Mouse (Mus musculus) kidney, adult 18-20 months (tissue): ENCODE results near the gene Bcl2.

Source experiments
- DNase-seq: peaks from one replicate; pipeline ENCODE4 v3.0.0; 2021

The Bcl2 gene

GRCm38 (mm10) chr1:106662486-106662885 is 51.6 kb downstream of the Bcl2 start:
- DNase-seq: no peak

DNA sequence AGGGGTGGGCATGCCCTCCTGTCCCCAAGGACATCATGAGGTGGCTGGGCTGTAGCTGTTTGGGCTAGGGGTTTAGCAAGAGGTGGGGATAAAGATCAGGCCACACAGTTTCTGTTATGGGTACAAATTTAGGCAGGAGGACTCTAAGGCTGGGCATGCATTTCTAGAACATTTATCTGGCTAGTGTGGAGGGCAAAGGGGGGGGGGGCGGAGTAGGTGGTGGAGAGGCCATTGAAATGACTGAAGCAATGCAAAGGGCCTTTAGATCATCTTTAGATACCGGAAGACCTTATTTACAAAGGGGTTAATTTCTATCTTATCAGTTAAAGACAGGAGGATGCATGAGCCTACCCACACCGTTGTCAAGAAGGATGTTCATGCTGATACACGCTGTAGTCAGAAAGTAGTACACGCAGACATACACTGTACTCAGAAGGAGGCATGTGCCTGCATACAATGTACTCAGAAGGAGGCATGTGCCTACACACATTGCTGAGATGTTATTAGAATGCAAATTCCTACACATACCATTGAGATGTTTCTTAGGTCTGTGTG is 55.7 kb downstream of the Bcl2 start:
- DNase-seq: no peak

DNA sequence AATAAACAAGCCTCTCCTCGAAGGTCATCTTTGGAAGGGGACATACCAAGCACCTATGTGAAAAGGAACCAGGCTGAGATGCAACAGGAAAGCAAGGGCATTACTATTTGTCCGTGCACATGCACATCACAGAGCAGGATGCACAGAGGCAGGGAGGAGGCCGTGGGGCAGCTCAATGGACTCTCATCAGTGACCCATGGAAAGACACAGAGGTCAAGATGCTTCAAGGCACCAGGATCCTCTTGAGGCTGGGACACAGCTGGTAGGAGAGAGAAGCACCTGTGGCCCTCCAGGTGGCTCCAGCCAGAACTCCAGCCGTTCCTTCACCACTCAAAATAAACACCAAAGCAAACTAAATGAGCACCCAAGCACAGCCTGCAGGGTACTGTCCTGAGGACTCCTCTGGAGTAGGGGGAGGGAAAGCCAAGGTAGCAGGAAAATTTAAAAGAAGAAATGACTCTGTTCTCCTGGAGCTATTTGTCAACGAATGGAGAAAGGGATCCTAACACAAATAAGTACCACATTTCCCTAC is 57.8 kb downstream of the Bcl2 start:
- no peak for DNase-seq

DNA sequence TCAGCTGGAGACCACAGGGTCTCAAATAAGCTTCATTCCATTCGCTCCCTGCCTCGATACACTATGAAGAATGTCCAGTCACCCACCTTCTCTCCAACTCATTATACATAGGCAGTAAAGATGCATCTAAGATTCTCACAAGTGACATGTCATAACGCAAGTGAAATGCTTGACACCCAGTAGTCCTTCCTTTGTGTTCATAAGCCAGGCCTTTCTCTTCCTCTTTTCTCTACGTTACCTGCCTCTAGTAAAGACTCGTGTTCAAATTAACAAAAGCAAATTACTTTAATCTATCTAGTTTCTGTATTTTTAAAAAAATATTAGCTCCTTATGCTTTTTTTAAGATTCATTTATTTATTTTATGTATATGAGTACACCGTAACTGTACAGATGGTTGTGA is 59.8 kb downstream of the Bcl2 start:
- no peak for DNase-seq

DNA sequence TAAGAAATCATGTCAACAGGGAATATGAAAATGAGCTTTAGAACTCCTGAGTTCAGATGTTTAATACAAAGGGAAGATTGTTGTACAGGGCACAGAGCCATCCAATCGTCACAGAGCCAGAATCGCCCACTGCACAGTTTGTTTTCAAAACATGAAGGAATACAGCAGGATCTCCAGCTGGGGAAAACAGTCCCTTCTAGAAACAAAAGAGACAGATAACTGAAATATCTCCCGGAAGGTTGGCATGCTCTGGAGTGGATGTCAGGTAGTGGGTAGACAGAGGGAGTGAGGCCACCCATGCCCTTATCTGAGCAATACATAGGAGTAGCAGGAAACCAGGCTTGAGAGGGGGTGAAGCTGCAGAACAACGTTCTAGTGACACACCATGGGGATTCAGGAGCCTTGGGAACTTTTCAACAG is 60.6 kb downstream of the Bcl2 start:
- DNase-seq: no peak

- no peak for DNase-seq
Observed at GRCm38 (mm10) chr1:106651211-106651610, 62.9 kb downstream of the Bcl2 start.

GRCm38 (mm10) chr1:106650427-106650826 is 63.6 kb downstream of the Bcl2 start:
- no peak for DNase-seq

DNA sequence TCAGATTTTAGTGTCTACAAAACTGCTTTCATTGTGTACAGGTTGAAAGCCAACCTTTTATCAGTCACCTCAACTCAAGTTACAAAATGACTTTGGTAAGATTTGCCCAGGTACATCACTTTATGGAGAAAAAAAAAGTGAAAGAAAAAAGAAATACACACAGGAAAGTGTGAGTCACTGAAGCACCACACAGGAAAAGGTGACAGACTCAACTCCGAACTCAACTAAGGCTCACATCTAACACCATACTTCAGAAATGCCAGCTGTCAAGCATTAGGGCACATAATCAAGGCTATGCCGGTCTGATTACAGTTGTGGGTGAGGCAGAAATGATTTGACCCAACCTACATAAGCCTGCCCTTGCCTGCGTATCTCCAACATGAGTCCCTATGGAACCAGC is 66.7 kb downstream of the Bcl2 start:
- no peak for DNase-seq

DNA sequence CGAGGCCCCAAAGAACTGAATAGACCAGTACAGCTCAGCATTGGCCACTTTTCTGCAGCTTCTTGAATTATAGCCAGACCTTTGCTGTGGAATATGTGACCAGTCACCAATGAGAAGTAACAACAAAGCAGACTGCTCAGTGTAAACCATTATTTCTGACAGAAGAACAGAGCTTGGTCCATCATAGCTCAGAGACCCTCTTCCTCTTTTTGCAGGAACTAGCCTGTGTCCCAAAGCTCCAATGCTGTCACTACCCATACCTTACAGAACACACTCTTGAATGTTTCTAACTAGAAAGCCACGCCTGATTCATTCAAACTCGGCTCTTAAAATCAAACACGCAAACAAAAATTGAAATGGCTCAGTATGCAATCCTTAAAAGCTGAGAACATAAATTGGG is 69.5 kb downstream of the Bcl2 start:
- DNase-seq: no peak

GRCm38 (mm10) chr1:106643527-106643926 is 70.5 kb downstream of the Bcl2 start:
- no peak for DNase-seq

GRCm38 (mm10) chr1:106640577-106640976 is 73.5 kb downstream of the Bcl2 start:
- no peak for DNase-seq

DNA sequence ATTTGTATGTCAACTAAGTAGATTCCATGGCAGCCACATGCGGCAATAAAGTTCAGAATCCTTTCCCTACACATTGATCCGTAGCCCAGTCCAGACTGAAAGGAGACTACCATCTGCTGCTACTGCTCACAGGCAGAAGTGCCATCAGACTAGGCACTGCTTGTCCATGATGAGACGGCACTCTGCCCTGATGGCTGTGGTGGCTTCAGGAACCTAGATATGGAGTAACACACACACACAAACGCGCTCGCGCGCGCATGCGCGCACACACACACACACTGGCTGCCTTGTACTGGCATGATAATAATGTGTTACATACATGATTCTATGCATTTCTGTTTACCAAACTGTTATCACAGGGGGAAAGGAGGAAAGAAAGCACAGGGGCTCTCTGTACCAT is 76.4 kb downstream of the Bcl2 start:
- DNase-seq: no peak

DNA sequence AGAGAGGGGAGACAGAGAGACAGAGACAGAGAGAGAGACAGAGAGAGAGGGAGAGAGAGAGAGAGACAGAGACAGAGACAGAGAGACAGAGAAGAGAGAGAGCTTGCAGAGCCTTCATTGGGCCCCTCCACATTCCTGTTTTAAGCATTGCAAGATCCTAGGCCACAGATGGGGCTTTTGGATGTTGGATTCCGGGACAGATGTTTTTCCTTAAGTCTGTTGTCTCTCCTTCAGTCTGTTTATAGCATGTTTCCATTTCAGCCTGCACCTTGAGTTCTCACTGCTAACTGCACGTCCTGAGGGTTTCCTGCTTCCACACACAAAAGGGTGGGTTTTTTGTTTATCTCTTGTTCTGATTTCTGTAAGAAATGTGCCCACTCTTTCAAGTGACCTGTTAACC is 77.4 kb downstream of the Bcl2 start:
- no peak for DNase-seq

DNA sequence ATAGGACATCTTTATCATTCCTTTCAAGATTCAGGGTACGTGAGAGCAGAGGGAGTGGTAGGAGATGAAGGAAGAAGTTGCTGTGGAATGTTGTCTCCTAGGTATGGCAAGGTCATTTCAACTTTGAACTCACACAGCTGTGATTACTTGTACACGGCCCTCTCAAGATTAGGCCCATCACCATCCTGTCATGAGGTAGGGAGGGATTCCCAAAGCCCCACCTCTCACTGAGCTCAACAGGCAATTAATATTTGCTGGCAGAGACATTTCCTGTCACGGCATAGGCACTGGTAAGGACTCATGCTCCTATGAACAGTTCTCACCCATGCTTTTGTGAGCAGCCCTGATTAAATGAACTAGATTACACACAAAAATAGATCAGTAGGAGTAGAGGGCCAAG is 80.9 kb downstream of the Bcl2 start:
- DNase-seq: no peak

- no peak for DNase-seq
Observed at GRCm38 (mm10) chr1:106631869-106632463, 82.1 kb downstream of the Bcl2 start.

GRCm38 (mm10) chr1:106630973-106631372 is 83.1 kb downstream of the Bcl2 start:
- DNase-seq: no peak

- peak; percentile 77 for DNase-seq
Observed at GRCm38 (mm10) chr1:106629931-106630682, 84.0 kb downstream of the Bcl2 start.

GRCm38 (mm10) chr1:106629470-106629830 is 84.6 kb downstream of the Bcl2 start:
- peak; percentile 48 for DNase-seq

- no peak for DNase-seq
Observed at GRCm38 (mm10) chr1:106628718-106629469, 85.2 kb downstream of the Bcl2 start.

DNA sequence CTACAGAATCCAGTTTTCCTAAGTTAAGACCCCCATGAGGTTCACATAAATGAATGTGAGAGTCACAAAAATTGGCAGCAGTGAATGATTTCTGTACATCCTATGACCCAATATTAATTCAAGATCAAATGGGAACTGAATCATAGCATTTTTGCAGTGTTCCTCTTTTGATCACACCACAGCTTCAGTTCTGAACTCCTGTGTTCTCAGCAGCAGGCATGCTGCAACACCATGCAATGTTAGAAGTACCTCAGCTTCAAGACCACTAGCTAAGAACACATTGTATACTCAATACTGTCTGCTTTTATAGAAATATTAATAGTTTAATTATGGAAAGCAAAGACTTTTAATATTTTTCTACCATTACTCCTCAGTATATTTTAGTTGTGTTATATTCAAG is 85.8 kb downstream of the Bcl2 start:
- DNase-seq: no peak

- DNase-seq: no peak
Observed at GRCm38 (mm10) chr1:106627241-106627640, 86.8 kb downstream of the Bcl2 start.

GRCm38 (mm10) chr1:106620174-106620931 is 93.7 kb downstream of the Bcl2 start:
- no peak for DNase-seq

GRCm38 (mm10) chr1:106618814-106619213 is 95.3 kb downstream of the Bcl2 start:
- no peak for DNase-seq
